Mouse (Mus musculus): ENCODE measurements around the gene Aldoc. TPM values are rescaled to one million over a fixed set of nuclear protein-coding genes. Genes with fewer than 3 reads are reported as not detected.

Gene Aldoc
- polyA plus RNA-seq, 1 experiment from 2014 or later, result 3.3 TPM

Other genes starting within 250 kb of the Aldoc start
- gene Eral1, start 242.6 kb upstream of the Aldoc start, polyA plus RNA-seq (2016; fragmentation: Nextera tagmentation; extraction: Ambion mirVana), result 39.7 and 40.7 TPM in 2 replicates
- gene Fam222b, start 228.3 kb upstream of the Aldoc start, polyA plus RNA-seq (2016; fragmentation: Nextera tagmentation; extraction: Ambion mirVana), result 24.2 and 24.6 TPM in 2 replicates
- gene Traf4, start 157.4 kb upstream of the Aldoc start, polyA plus RNA-seq (2016; fragmentation: Nextera tagmentation; extraction: Ambion mirVana), result 97.6 and 104 TPM in 2 replicates
- 10.6 and 11.7 TPM in 2 replicates for gene Nek8, start 146.3 kb upstream of the Aldoc start, polyA plus RNA-seq (2016; fragmentation: Nextera tagmentation; extraction: Ambion mirVana)
- 10.0 and 11.3 TPM in 2 replicates for gene Tlcd1, start 146.3 kb upstream of the Aldoc start, polyA plus RNA-seq (2016; fragmentation: Nextera tagmentation; extraction: Ambion mirVana)
- 1,073 and 1,096 TPM in 2 replicates for gene Rpl23a, start 139.4 kb upstream of the Aldoc start, polyA plus RNA-seq (2016; fragmentation: Nextera tagmentation; extraction: Ambion mirVana)
- gene Rab34, start 134.5 kb upstream of the Aldoc start, polyA plus RNA-seq (2016; fragmentation: Nextera tagmentation; extraction: Ambion mirVana), result 70.7 and 73.3 TPM in 2 replicates
- 0.91 and 1.5 TPM in 2 replicates for gene Proca1, start 129.6 kb upstream of the Aldoc start, polyA plus RNA-seq (2016; fragmentation: Nextera tagmentation; extraction: Ambion mirVana)
- gene Sdf2, start 77.2 kb upstream of the Aldoc start, polyA plus RNA-seq (2016; fragmentation: Nextera tagmentation; extraction: Ambion mirVana), result 42.9 and 43.3 TPM in 2 replicates
- 37.1 and 39.2 TPM in 2 replicates for gene Supt6, start 77.0 kb upstream of the Aldoc start, polyA plus RNA-seq (2016; fragmentation: Nextera tagmentation; extraction: Ambion mirVana)
- gene 2610507B11Rik, start 61.2 kb upstream of the Aldoc start, polyA plus RNA-seq (2016; fragmentation: Nextera tagmentation; extraction: Ambion mirVana), result 72.5 and 72.7 TPM in 2 replicates
- gene BC030499, start 32.1 kb upstream of the Aldoc start, polyA plus RNA-seq (2016; fragmentation: Nextera tagmentation; extraction: Ambion mirVana), result 0.26 and 0.52 TPM in 2 replicates
- gene Spag5, start 21.4 kb upstream of the Aldoc start, polyA plus RNA-seq (2016; fragmentation: Nextera tagmentation; extraction: Ambion mirVana), result 74.9 and 76.6 TPM in 2 replicates
- 76.3 and 77.5 TPM in 2 replicates for gene Pigs, start 5.4 kb downstream of the Aldoc start, polyA plus RNA-seq (2016; fragmentation: Nextera tagmentation; extraction: Ambion mirVana)
- 60.2 and 62.8 TPM in 2 replicates for gene Unc119, start 20.5 kb downstream of the Aldoc start, polyA plus RNA-seq (2016; fragmentation: Nextera tagmentation; extraction: Ambion mirVana)
- gene Foxn1, start 63.6 kb downstream of the Aldoc start, polyA plus RNA-seq (2016; fragmentation: Nextera tagmentation; extraction: Ambion mirVana), result not detected in 2 replicates
- gene Slc13a2, start 99.2 kb downstream of the Aldoc start, polyA plus RNA-seq (2016; fragmentation: Nextera tagmentation; extraction: Ambion mirVana), result not detected in 2 replicates
- gene Slc46a1, start 142.7 kb downstream of the Aldoc start, polyA plus RNA-seq (2016; fragmentation: Nextera tagmentation; extraction: Ambion mirVana), result 20.9 and 21.1 TPM in 2 replicates
- gene Sarm1, start 174.8 kb downstream of the Aldoc start, polyA plus RNA-seq (2016; fragmentation: Nextera tagmentation; extraction: Ambion mirVana), result 9.4 and 9.8 TPM in 2 replicates
- 23.7 and 25.0 TPM in 2 replicates for gene Vtn, start 176.1 kb downstream of the Aldoc start, polyA plus RNA-seq (2016; fragmentation: Nextera tagmentation; extraction: Ambion mirVana)
- not detected in 2 replicates for gene Sebox, start 180.5 kb downstream of the Aldoc start, polyA plus RNA-seq (2016; fragmentation: Nextera tagmentation; extraction: Ambion mirVana)
- gene Tmem199, start 189.2 kb downstream of the Aldoc start, polyA plus RNA-seq (2016; fragmentation: Nextera tagmentation; extraction: Ambion mirVana), result 76.7 and 78.5 TPM in 2 replicates
- gene Poldip2, start 189.2 kb downstream of the Aldoc start, polyA plus RNA-seq (2016; fragmentation: Nextera tagmentation; extraction: Ambion mirVana), result 144 and 148 TPM in 2 replicates
- gene Tnfaip1, start 213.4 kb downstream of the Aldoc start, polyA plus RNA-seq (2016; fragmentation: Nextera tagmentation; extraction: Ambion mirVana), result 96.4 and 97.2 TPM in 2 replicates
- gene Ift20, start 213.4 kb downstream of the Aldoc start, polyA plus RNA-seq (2016; fragmentation: Nextera tagmentation; extraction: Ambion mirVana), result 75.9 and 78.8 TPM in 2 replicates
- 106 and 111 TPM in 2 replicates for gene Tmem97, start 227.8 kb downstream of the Aldoc start, polyA plus RNA-seq (2016; fragmentation: Nextera tagmentation; extraction: Ambion mirVana)